Mouse (Mus musculus) embryonic facial prominence, embryonic 15.5 days (tissue): Measurements from ENCODE around the gene Dclk2. TPM values are rescaled to one million over a fixed set of nuclear protein-coding genes. Genes with fewer than 3 reads are reported as not detected.

Experiments used
- ATAC-seq: fragments of 200-750 bp; cut with Nextera tagmentation; 2 replicates; pipeline ENCODE4 v1.8.0; 2017; ENCODE audit warnings: low read depth, moderate TSS enrichment; ENCODE audit not compliant: insufficient number of reproducible peaks, low FRiP score, low TSS enrichment
- H3K27ac ChIP-seq: fragments of 300-500 bp; sonication (generic); replicated peaks from 2 replicates; pipeline ENCODE4 v1.5.1; 2015; ENCODE audit warnings: mild to moderate bottlenecking, inconsistent platforms
- H3K27me3 ChIP-seq: fragments of 300-500 bp; sonication (generic); 2 replicates; pipeline ENCODE4 v1.6.1; 2015; ENCODE audit warnings: inconsistent platforms
- H3K36me3 ChIP-seq: fragments of 300-500 bp; sonication (generic); 2 replicates; pipeline ENCODE4 v1.6.1; 2015; ENCODE audit warnings: mild to moderate bottlenecking, inconsistent platforms
- H3K4me1 ChIP-seq: fragments of 300-500 bp; sonication (generic); 2 replicates; pipeline ENCODE4 v1.6.1; 2015; ENCODE audit warnings: inconsistent platforms
- H3K4me2 ChIP-seq: fragments of 300-500 bp; sonication (generic); replicated peaks from 2 replicates; pipeline ENCODE4 v1.6.1; 2015; ENCODE audit warnings: mild to moderate bottlenecking, inconsistent platforms
- H3K4me3 ChIP-seq: fragments of 300-500 bp; sonication (generic); replicated peaks from 2 replicates; pipeline ENCODE4 v1.5.1; 2015; ENCODE audit warnings: mild to moderate bottlenecking, inconsistent platforms
- H3K9ac ChIP-seq: fragments of 300-500 bp; sonication (generic); 2 replicates; pipeline ENCODE4 v1.6.1; 2015; ENCODE audit warnings: inconsistent platforms
- H3K9me3 ChIP-seq: fragments of 300-500 bp; sonication (generic); replicated peaks from 2 replicates; pipeline ENCODE4 v1.6.1; 2016; ENCODE audit warnings: inconsistent platforms
- WGBS: fragments of 180-500 bp; shearing (Covaris S2); methylation state at CpG from one replicate; pipeline ENCODE4 v1.1.7; 2015; 5-methylcytosine and 5-hydroxymethylcytosine counted together
- polyA plus RNA-seq: library from polyadenylated mRNA; unstranded; fragments of >200 nt; fragmentation: Nextera tagmentation; extraction: Ambion mirVana; gene quantifications from 2 replicates; pipeline ENCODE4 v1.2.1, GENCODE M21; 2015

Dclk2 gene
- polyA plus RNA-seq, 1 experiment from 2014 or later = 13.9 TPM

DNA sequence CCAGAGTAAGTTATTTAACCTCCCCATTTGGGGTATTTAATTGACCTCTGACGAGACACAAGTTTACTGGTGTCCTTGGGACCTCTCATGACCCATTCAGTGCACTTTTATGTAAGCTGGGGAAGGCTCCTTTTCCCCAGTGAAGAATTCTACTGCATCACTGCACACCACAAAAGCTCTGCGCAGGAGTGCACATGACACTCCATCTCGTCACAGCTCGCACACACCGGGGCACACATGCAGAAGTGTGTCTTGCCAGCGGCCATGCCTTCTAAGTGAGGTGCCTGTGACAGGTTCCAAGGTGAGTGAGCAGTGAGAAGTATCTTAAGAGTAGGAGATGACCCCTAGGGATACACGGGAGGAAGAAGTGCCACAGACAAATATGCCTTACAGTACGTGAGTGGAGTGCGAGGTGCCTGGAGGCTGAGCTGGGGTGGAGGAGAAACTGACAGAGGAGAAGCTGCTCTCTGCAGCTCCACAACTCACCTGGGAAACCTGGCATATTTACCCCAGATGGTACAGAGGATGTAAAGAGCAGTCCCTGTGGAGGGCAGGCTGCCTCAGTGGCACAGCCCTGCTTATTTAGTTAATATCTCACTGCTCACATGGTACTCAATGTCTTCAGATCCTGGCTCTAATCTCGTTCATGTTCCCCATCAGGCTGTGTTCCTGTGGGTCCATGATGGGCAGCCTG lies 58.3 kb downstream of the Dclk2 start:
- WGBS = 67% methylated on average over 10 of the region's 10 CpGs
- Histone ChIP-seq H3K27ac (no peak overlapping the region), H3K4me2 (no peak overlapping the region), H3K9ac (no peak overlapping the region), H3K4me3 (no peak overlapping the region), H3K36me3 (no peaks in the 10 kb centered on the region), H3K27me3 (no peaks in the 10 kb centered on the region), H3K9me3 (no peaks in the 10 kb centered on the region), H3K4me1 (peaks cover 17% of the 10 kb centered on the region)
- ATAC-seq = peak; percentile 22; the same call in 1 of the 2 replicates

DNA sequence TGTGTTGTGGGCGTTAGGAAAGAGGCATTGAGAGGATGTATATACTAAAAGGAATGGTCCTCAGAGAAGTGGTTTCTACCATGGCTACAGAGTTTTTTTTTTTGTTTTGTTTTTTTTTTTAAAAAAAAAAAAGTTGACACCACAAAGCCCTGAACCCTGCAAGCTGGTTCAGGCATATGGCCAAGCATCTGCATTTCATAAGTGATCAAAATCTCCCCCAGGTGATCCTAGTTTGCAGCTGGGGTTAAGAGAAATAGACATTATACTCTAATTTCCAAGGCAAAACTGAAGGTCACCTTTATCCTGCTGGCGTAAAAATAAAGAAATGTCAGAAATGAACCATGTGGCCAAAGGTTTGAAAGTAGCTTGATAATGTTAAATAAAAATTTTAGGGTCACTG lies 60.9 kb downstream of the Dclk2 start:
- 61% methylated on average over 2 of the region's 2 CpGs for whole genome bisulfite sequencing
- Histone ChIP-seq H3K27me3 (no peaks in the 10 kb centered on the region), H3K9me3 (no peaks in the 10 kb centered on the region), H3K4me1 (peaks cover 17% of the 10 kb centered on the region), H3K36me3 (no peaks in the 10 kb centered on the region), H3K4me3 (no peak overlapping the region), H3K9ac (no peak overlapping the region), H3K4me2 (no peak overlapping the region), H3K27ac (no peak overlapping the region)
- no peak for ATAC-seq

DNA sequence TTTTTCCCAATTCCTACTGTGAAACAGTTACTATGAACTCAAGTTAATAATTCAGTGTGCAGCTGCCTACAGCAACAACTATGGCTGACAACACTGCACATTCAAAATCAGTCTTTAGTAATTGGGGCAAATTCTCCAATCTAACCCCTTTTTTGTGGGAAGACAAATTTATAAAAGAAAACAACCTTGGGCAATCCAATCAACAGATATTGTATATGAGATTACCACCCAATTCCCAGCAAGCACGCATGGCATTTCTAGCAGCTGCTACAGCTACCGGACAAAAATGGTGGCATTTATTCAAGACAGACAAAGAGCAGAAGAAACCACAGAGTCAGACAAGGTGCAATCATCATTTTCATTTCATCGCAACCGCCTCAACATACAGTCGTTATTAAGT lies 62.0 kb downstream of the Dclk2 start:
- peaks cover 19% of the 10 kb centered on the region for H3K4me1 ChIP-seq
- no peaks in the 10 kb centered on the region for H3K27me3 ChIP-seq
- no peak overlapping the region for H3K9ac ChIP-seq
- H3K9me3 ChIP-seq = no peaks in the 10 kb centered on the region
- H3K27ac ChIP-seq = no peak overlapping the region
- H3K36me3 ChIP-seq = no peaks in the 10 kb centered on the region
- WGBS = 88% methylated on average over 5 of the region's 5 CpGs
- H3K4me2 ChIP-seq = no peak overlapping the region
- no peak overlapping the region for H3K4me3 ChIP-seq
- no peak for ATAC-seq

DNA sequence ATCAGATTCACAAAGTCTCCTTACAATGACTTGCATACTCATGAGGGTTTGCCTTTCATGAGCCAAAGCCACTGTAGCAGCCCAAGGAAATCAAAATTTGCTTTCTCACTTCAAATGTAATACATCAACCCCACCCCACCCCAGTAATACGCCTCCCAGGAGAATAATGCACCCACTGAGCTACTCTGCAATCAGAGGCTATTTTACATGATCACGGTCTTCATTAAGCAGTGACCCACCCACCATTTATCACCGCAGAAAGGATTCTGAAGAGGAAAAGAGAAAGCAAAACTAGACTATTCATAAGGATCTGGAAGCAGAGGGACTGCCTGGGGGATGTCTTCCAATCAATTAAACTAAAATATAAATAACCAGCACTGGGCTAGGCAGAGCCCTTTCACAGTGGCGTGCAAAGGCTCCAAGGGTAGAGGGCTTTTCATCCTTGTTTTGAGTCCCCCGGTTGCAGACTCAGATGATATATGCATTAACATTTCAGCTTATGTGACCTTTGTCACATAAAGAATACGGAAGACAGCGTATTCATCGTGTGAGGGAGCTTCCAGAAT lies 62.7 kb downstream of the Dclk2 start:
- H3K27ac ChIP-seq = no peak overlapping the region
- H3K4me1 ChIP-seq = peaks cover 18% of the 10 kb centered on the region
- H3K9me3 ChIP-seq = no peaks in the 10 kb centered on the region
- no peak for ATAC-seq
- no peak overlapping the region for H3K4me3 ChIP-seq
- H3K27me3 ChIP-seq = no peaks in the 10 kb centered on the region
- no peaks in the 10 kb centered on the region for H3K36me3 ChIP-seq
- no peak overlapping the region for H3K9ac ChIP-seq
- no peak overlapping the region for H3K4me2 ChIP-seq
- WGBS = 73% methylated on average over 8 of the region's 8 CpGs

DNA sequence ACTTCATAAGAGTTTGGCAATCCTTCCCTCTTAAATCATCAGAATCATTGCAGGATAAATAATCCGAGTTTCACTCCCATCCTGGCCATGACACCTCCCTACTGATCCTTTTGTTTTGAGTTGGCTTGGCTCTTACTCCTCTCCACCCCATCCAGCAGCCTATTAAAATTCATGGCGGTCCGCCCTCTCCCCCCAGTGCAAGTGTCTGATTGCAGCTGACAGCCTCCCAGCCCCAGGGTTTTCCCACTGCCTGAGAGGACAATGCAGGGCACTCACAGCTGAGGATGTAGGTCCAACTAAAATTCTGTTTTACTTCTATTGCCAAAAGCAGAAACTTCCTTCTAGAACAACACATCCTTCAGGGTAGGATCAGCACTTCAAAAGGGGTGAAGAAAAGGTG lies 67.8 kb downstream of the Dclk2 start:
- Histone ChIP-seq H3K36me3 (no peaks in the 10 kb centered on the region), H3K4me1 (peaks cover 28% of the 10 kb centered on the region), H3K27me3 (no peaks in the 10 kb centered on the region), H3K27ac (no peak overlapping the region), H3K9ac (no peak overlapping the region), H3K4me3 (no peak overlapping the region), H3K9me3 (no peaks in the 10 kb centered on the region), H3K4me2 (no peak overlapping the region)
- WGBS = 37% methylated on average over 3 of the region's 3 CpGs
- ATAC-seq = no peak

DNA sequence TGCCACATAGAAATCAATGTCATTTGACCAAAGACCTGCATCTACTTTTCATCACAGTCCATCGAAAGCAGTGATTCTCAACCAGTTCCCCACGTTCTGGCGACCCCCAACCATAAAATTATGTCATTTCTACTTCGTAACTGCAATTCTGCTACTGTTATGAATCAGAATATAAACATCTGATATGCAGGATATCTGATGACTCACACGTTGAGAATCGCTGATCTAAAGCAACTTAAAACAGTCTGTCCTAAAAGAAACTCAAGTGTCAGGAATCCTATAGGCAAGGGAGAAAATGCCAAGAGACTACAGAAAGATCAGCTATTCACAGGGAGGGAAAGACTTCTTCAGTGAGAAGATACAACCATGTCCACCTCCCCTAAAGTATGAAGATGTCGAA lies 69.5 kb downstream of the Dclk2 start:
- H3K9ac ChIP-seq = no peak overlapping the region
- no peaks in the 10 kb centered on the region for H3K27me3 ChIP-seq
- no peaks in the 10 kb centered on the region for H3K9me3 ChIP-seq
- no peak for ATAC-seq
- no peak overlapping the region for H3K4me3 ChIP-seq
- peak overlapping the region; percentile 41 for H3K4me2 ChIP-seq
- peaks cover 35% of the 10 kb centered on the region for H3K4me1 ChIP-seq
- no peaks in the 10 kb centered on the region for H3K36me3 ChIP-seq
- WGBS = 48% methylated on average over 7 of the region's 7 CpGs
- H3K27ac ChIP-seq = peak overlapping the region; percentile 85

DNA sequence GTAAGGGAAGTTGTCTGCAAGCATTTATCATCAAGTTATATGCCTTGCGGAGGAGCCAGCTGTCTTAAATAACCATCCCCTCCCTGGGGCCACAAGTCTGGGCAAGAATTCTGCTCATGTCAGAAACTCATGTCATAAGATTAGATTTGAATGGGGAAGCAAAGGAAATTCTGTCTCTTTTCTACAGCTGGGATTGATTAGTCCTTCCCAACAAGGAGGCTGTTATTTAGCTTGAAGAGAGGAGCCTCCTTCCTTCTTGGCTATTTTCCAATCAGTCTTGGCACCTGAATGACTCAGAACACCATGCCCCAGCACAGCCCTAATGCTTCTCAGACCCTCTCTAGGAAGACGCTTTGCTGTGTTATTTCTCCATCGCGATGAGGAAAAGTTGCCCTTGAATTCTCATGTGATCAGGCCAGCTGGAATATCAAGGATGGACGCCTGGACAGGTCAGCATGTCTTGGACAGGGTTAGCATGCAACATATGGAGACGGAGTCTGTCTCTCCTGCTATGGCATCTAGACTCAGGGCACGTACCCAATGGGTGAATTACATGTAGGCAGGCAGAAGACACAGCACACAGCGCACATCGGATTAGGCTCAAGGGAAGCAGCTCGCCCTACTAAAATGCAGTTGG lies 70.1 kb downstream of the Dclk2 start:
- Histone ChIP-seq H3K36me3 (no peaks in the 10 kb centered on the region), H3K9ac (no peak overlapping the region), H3K4me3 (no peak overlapping the region), H3K27me3 (no peaks in the 10 kb centered on the region), H3K27ac (peak overlapping the region; percentile 85), H3K4me2 (peak overlapping the region; percentile 41), H3K9me3 (no peaks in the 10 kb centered on the region), H3K4me1 (peaks cover 40% of the 10 kb centered on the region)
- peak; percentile 81 for ATAC-seq
- 24% methylated on average over 10 of the region's 10 CpGs for WGBS

DNA sequence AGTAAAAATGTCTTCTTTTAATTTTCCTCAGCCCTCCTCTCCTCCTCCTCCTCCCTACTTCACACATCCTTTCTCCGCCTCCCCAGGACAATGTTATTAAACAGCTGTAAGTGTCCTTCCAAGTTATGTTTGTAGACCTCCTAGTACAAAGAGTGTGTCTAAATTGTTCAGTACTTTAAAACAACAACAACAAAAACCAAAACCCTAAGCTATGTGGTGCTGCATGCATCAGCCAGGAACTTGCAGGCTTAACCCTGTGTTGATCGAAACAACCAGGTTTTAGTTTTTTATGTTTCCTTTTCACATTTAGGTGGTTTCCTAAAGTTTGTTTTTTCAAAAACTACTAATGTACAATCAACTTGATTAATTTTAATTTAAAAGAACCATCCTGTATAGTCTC lies 71.3 kb downstream of the Dclk2 start:
- Histone ChIP-seq H3K9ac (no peak overlapping the region), H3K9me3 (no peaks in the 10 kb centered on the region), H3K4me3 (no peak overlapping the region), H3K36me3 (no peaks in the 10 kb centered on the region), H3K27me3 (no peaks in the 10 kb centered on the region), H3K27ac (no peak overlapping the region), H3K4me1 (peaks cover 47% of the 10 kb centered on the region), H3K4me2 (no peak overlapping the region)
- ATAC-seq = no peak
- 47% methylated on average over 2 of the region's 2 CpGs for WGBS

DNA sequence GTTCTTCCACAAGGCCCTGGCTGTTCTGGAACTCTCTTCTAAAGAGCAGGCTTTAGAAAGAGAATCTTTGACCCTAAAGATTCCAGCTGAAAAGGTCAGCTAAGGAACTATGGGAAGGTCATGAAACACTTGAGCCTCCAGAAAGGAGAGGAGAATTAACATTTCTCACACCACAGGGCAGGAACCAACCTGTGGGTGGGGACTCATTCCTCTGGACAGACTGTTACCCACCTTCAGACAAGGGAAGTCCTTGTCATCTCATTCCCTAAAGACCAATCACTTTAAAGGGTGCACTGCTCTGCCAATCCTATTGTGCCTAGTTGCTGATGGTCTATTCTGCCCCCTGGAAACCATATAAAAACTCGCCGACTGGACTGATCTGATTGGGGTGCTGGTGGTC lies 73.1 kb downstream of the Dclk2 start:
- Histone ChIP-seq H3K36me3 (no peaks in the 10 kb centered on the region), H3K9ac (no peak overlapping the region), H3K27me3 (no peaks in the 10 kb centered on the region), H3K4me3 (no peak overlapping the region), H3K27ac (no peak overlapping the region), H3K4me2 (no peak overlapping the region), H3K4me1 (peaks cover 39% of the 10 kb centered on the region), H3K9me3 (no peaks in the 10 kb centered on the region)
- no peak for ATAC-seq
- WGBS = 90% methylated on average over 2 of the region's 2 CpGs

DNA sequence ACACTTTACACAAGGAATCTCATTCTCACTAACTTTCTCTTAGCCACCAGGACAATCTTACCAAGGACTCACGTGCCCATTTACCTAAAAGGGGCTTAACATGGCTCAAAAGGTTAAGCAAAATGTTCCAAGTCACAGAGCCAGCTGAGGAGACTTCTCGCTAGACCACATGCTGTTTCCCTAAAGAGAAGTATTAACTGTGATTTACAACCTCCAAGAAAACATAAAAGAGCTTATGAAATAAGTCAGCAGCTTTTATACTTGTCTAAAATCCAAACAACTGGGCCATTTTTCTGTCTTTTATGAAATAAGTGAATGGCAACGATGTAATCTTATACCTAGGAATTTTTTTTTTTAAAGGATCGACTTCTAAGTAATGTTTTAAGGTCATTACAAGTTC lies 74.6 kb downstream of the Dclk2 start:
- Histone ChIP-seq H3K27me3 (no peaks in the 10 kb centered on the region), H3K9ac (no peak overlapping the region), H3K4me2 (no peak overlapping the region), H3K9me3 (no peaks in the 10 kb centered on the region), H3K36me3 (no peaks in the 10 kb centered on the region), H3K27ac (peak overlapping the region; percentile 48), H3K4me1 (peaks cover 35% of the 10 kb centered on the region), H3K4me3 (no peak overlapping the region)
- ATAC-seq = no peak
- WGBS = 14% methylated on average over 4 of the region's 4 CpGs

DNA sequence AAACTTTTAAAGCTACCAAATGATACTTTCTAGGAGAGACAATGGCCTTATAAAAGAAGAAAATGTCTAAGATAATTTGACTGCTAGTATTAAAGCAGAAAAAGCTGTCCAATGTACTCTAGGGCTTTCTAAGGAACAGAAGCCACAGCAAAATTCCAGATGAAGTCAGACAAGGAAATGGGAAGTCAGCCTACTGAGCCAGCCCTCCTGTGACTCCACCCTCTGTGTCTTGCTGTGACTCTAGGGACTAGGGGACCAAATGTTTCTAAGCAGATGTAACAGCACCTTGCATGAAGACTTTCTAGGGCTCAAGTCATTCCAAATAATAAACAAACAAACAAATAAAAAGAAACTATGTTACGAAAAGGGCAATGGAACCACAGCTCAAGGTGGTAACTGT lies 75.1 kb downstream of the Dclk2 start:
- Histone ChIP-seq H3K9ac (no peak overlapping the region), H3K27ac (peak overlapping the region; percentile 48), H3K36me3 (no peaks in the 10 kb centered on the region), H3K27me3 (no peaks in the 10 kb centered on the region), H3K4me2 (no peak overlapping the region), H3K4me1 (peaks cover 31% of the 10 kb centered on the region), H3K9me3 (no peaks in the 10 kb centered on the region), H3K4me3 (no peak overlapping the region)
- 82% methylated on average over 1 of the region's 1 CpGs for WGBS
- no peak for ATAC-seq
